Mouse (Mus musculus) hindbrain, embryonic 16.5 days (tissue): ENCODE measurements around the gene Rffl. TPM values are rescaled to one million over a fixed set of nuclear protein-coding genes. Genes with fewer than 3 reads are reported as not detected.

Experiments
- ATAC-seq: fragments of 200-750 bp; cut with Nextera tagmentation; 2 replicates; pipeline ENCODE4 v1.8.0; 2017; ENCODE audit warnings: moderate TSS enrichment, moderate library complexity
- H3K27ac ChIP-seq: fragments of 300-500 bp; sonication (generic); 2 replicates; pipeline ENCODE4 v1.5.1; 2014; ENCODE audit warnings: low read depth, mild to moderate bottlenecking, control low read depth, low read length, moderate library complexity
- H3K27me3 ChIP-seq: fragments of 300-500 bp; sonication (generic); replicated peaks from 2 replicates; pipeline ENCODE4 v1.6.1; 2014; ENCODE audit warnings: low read length; ENCODE audit not compliant: control insufficient read depth, insufficient read depth
- H3K36me3 ChIP-seq: fragments of 300-500 bp; sonication (generic); 2 replicates; pipeline ENCODE4 v1.6.1; 2014; ENCODE audit warnings: mild to moderate bottlenecking, low read length, moderate library complexity, mixed read lengths; ENCODE audit not compliant: control insufficient read depth, insufficient read depth
- H3K4me1 ChIP-seq: fragments of 300-500 bp; sonication (generic); 2 replicates; pipeline ENCODE4 v1.6.1; 2014; ENCODE audit warnings: low read depth, low read length; ENCODE audit not compliant: control insufficient read depth, insufficient read depth
- H3K4me2 ChIP-seq: fragments of 300-500 bp; sonication (generic); 2 replicates; pipeline ENCODE4 v1.6.1; 2014; ENCODE audit warnings: mild to moderate bottlenecking, low read length, control low read depth, moderate library complexity
- H3K4me3 ChIP-seq: fragments of 300-500 bp; sonication (generic); 2 replicates; pipeline ENCODE4 v1.5.1; 2014; ENCODE audit warnings: mild to moderate bottlenecking, low read length, control low read depth, moderate library complexity
- H3K9ac ChIP-seq: fragments of 300-500 bp; sonication (generic); 2 replicates; pipeline ENCODE4 v1.6.1; 2014; ENCODE audit warnings: low read depth, mild to moderate bottlenecking, control low read depth, low read length, moderate library complexity
- H3K9me3 ChIP-seq: fragments of 300-500 bp; sonication (generic); 2 replicates; pipeline ENCODE4 v1.6.1; 2014; ENCODE audit warnings: mild to moderate bottlenecking, low read length, moderate library complexity; ENCODE audit not compliant: control insufficient read depth
- WGBS: fragments of 180-500 bp; shearing (Covaris S2); extraction: QIAGEN DNeasy Blood & Tissue Kit; methylation state at CpG from one replicate; pipeline ENCODE4 v1.1.7; 2014; 5-methylcytosine and 5-hydroxymethylcytosine counted together
- polyA plus RNA-seq: library from polyadenylated mRNA; unstranded; fragments of >200 nt; fragmentation: Nextera tagmentation; extraction: Ambion mirVana; gene quantifications from 2 replicates; pipeline ENCODE4 v1.2.1, GENCODE M21; 2015

Rffl gene
- polyA plus RNA-seq, 1 experiment from 2014 or later: 3.9 TPM

- H3K27ac ChIP-seq: no peak overlapping the region
- no peaks in the 10 kb centered on the region for H3K9me3 ChIP-seq
- no peaks in the 10 kb centered on the region for H3K27me3 ChIP-seq
- H3K4me2 ChIP-seq: no peak overlapping the region
- no peaks in the 10 kb centered on the region for H3K4me1 ChIP-seq
- H3K36me3 ChIP-seq: no peaks in the 10 kb centered on the region
- no peak overlapping the region for H3K4me3 ChIP-seq
- ATAC-seq: no peak
- no peak overlapping the region for H3K9ac ChIP-seq
- WGBS: 75% methylated on average over 8 of the region's 8 CpGs
Observed at GRCm38 (mm10) chr11:82883180-82883579, 12.2 kb upstream of the Rffl start.

GRCm38 (mm10) chr11:82877726-82878344, 6.8 kb upstream of the Rffl start:
- Histone ChIP-seq H3K4me3 (no peak overlapping the region), H3K4me1 (no peaks in the 10 kb centered on the region), H3K4me2 (no peak overlapping the region), H3K9me3 (no peaks in the 10 kb centered on the region), H3K36me3 (no peaks in the 10 kb centered on the region), H3K27me3 (no peaks in the 10 kb centered on the region), H3K9ac (no peak overlapping the region), H3K27ac (no peak overlapping the region)
- whole genome bisulfite sequencing: 74% methylated on average over 7 of the region's 7 CpGs
- ATAC-seq: no peak

DNA sequence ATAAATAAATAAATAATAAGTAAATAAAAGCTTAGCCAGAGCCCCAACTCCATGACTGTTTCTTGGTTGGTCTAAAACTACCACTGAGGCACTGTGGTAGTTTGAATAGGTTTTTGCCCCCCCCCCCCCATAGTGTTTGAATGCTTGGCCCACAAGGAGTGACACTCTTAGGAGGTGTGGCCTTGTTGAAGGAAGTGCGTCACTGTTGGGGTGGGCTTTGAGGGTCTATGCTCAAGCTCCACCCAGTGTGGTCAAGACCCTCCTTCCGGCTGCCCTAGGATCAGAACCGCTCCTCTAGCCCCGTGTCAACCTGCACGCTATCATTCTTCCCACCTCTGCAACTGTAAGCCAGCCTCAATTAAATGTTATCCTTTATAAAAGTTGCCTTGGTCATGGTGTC, 4.6 kb upstream of the Rffl start:
- no peak for ATAC-seq
- 87% methylated on average over 5 of the region's 5 CpGs for WGBS
- H3K27me3 ChIP-seq: no peaks in the 10 kb centered on the region
- no peaks in the 10 kb centered on the region for H3K36me3 ChIP-seq
- H3K4me1 ChIP-seq: peaks cover 1% of the 10 kb centered on the region; the same call in 1 of the 2 replicates
- H3K4me2 ChIP-seq: no peak overlapping the region
- H3K4me3 ChIP-seq: no peak overlapping the region
- H3K27ac ChIP-seq: no peak overlapping the region
- no peaks in the 10 kb centered on the region for H3K9me3 ChIP-seq
- H3K9ac ChIP-seq: no peak overlapping the region

- Histone ChIP-seq H3K27me3 (no peaks in the 10 kb centered on the region), H3K4me1 (peaks cover 7% of the 10 kb centered on the region), H3K9me3 (no peaks in the 10 kb centered on the region), H3K36me3 (no peaks in the 10 kb centered on the region), H3K4me2 (no peak overlapping the region), H3K9ac (no peak overlapping the region), H3K27ac (no peak overlapping the region), H3K4me3 (no peak overlapping the region)
- WGBS: 70% methylated on average over 5 of the region's 5 CpGs
- ATAC-seq: no peak
Observed at GRCm38 (mm10) chr11:82874924-82875323, 3.9 kb upstream of the Rffl start.

- Histone ChIP-seq H3K36me3 (no peaks in the 10 kb centered on the region), H3K27ac (peak overlapping the region; percentile 49; the same call in 1 of the 2 replicates), H3K4me3 (peak overlapping the region; percentile 72), H3K27me3 (no peaks in the 10 kb centered on the region), H3K4me2 (peak overlapping the region; percentile 81), H3K4me1 (peaks cover 7% of the 10 kb centered on the region), H3K9me3 (no peaks in the 10 kb centered on the region), H3K9ac (peak overlapping the region; percentile 75)
- WGBS: 5% methylated on average over 35 of the region's 36 CpGs
- ATAC-seq: peak; percentile 17; the same call in 1 of the 2 replicates
Observed at GRCm38 (mm10) chr11:82870173-82871030, 608 bp downstream of the Rffl start.

GRCm38 (mm10) chr11:82869506-82870172, 1.4 kb downstream of the Rffl start:
- H3K9me3 ChIP-seq: no peaks in the 10 kb centered on the region
- no peaks in the 10 kb centered on the region for H3K27me3 ChIP-seq
- WGBS: 69% methylated on average over 9 of the region's 9 CpGs
- no peak overlapping the region; the same call in 1 of the 2 replicates for H3K4me3 ChIP-seq
- H3K9ac ChIP-seq: no peak overlapping the region
- no peaks in the 10 kb centered on the region for H3K36me3 ChIP-seq
- H3K4me1 ChIP-seq: peaks cover 7% of the 10 kb centered on the region
- no peak for ATAC-seq
- H3K27ac ChIP-seq: no peak overlapping the region
- H3K4me2 ChIP-seq: peak overlapping the region; percentile 81

- Histone ChIP-seq H3K4me2 (no peak overlapping the region), H3K27ac (no peak overlapping the region), H3K4me1 (peaks cover 11% of the 10 kb centered on the region), H3K4me3 (no peak overlapping the region), H3K27me3 (no peaks in the 10 kb centered on the region), H3K9me3 (no peaks in the 10 kb centered on the region), H3K36me3 (no peaks in the 10 kb centered on the region), H3K9ac (no peak overlapping the region)
- WGBS: 84% methylated on average over 5 of the region's 5 CpGs
- no peak for ATAC-seq
Observed at GRCm38 (mm10) chr11:82867956-82868355, 3.1 kb downstream of the Rffl start.

- H3K9ac ChIP-seq: no peak overlapping the region
- no peak overlapping the region for H3K4me2 ChIP-seq
- no peaks in the 10 kb centered on the region for H3K36me3 ChIP-seq
- H3K27me3 ChIP-seq: no peaks in the 10 kb centered on the region
- no peak for ATAC-seq
- H3K4me3 ChIP-seq: no peak overlapping the region
- no peak overlapping the region for H3K27ac ChIP-seq
- H3K9me3 ChIP-seq: no peaks in the 10 kb centered on the region
- WGBS: 27% methylated on average over 7 of the region's 7 CpGs
- H3K4me1 ChIP-seq: peaks cover 11% of the 10 kb centered on the region
Observed at GRCm38 (mm10) chr11:82866850-82867564, 4.0 kb downstream of the Rffl start.
